Mouse (Mus musculus): ENCODE measurements at regions not wholly inside any gene's neighbourhood (a gene's known extent, or its start where the extent isn't known, plus 50 kb on each side); places are given as distances from the start of the nearest gene placed in this dataset.

GRCm38 (mm10) chr3:47095288-47095687 lies 647.3 kb upstream of the Pabpc4l start:
- H3K27ac ChIP-seq (ENCODE audit: low read depth, low read length): no peak overlapping the region
- no peaks in the 10 kb centered on the region for H3K4me1 ChIP-seq (ENCODE audit: control insufficient read depth, insufficient read depth, low read length)
- ATAC-seq (ENCODE audit: low read depth): no peak
- H3K9ac ChIP-seq (replicated peaks; ENCODE audit: low read depth, low read length): no peak overlapping the region
- H3K9me3 ChIP-seq (ENCODE audit: control insufficient read depth, low read length): no peaks in the 10 kb centered on the region
- no peaks in the 10 kb centered on the region for H3K27me3 ChIP-seq (ENCODE audit: control insufficient read depth, insufficient read depth, low read length)
- H3K4me3 ChIP-seq (ENCODE audit: low read depth, low read length): no peak overlapping the region
- 78% methylated on average over 7 of the region's 7 CpGs for WGBS
- H3K36me3 ChIP-seq (ENCODE audit: control insufficient read depth, insufficient read depth, low read length): no peaks in the 10 kb centered on the region
- no peak overlapping the region for H3K4me2 ChIP-seq (ENCODE audit: low read depth, low read length)

- no peaks in the 10 kb centered on the region for H3K36me3 ChIP-seq (ENCODE audit: control insufficient read depth, insufficient read depth, low read length)
- no peaks in the 10 kb centered on the region for H3K9me3 ChIP-seq (ENCODE audit: control insufficient read depth, low read length)
- no peak for ATAC-seq (ENCODE audit: low read depth)
- no peak overlapping the region for H3K4me3 ChIP-seq (ENCODE audit: low read depth, low read length)
- H3K9ac ChIP-seq (replicated peaks; ENCODE audit: low read depth, low read length): no peak overlapping the region
- no peaks in the 10 kb centered on the region for H3K27me3 ChIP-seq (ENCODE audit: control insufficient read depth, insufficient read depth, low read length)
- WGBS: 97% methylated on average over 14 of the region's 14 CpGs
- no peaks in the 10 kb centered on the region for H3K4me1 ChIP-seq (ENCODE audit: control insufficient read depth, insufficient read depth, low read length)
- no peak overlapping the region for H3K27ac ChIP-seq (ENCODE audit: low read depth, low read length)
- H3K4me2 ChIP-seq (ENCODE audit: low read depth, low read length): no peak overlapping the region
These were observed 603.5 kb upstream of the Pabpc4l start for GRCm38 (mm10) chr3:47051563-47051962.

DNA sequence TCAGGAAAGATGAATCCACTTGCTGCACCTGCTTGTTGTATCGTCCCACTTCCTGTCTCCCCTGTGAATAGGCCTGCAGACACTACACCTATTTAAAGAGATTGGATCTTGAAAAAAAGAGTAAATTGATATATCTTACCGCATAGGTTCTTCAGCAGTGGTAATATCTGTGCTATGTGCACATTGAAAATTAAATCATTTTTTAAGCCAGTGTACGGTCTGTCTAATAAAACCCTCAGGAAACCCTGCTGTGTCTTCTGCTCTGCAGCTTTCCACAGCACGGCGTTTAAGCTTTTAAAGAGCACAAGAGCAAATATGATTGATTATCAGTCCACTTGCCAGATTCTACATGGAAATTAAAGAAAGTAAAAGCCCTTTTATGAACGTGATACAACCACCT lies 577.7 kb upstream of the Pabpc4l start:
- H3K27me3 ChIP-seq (ENCODE audit: control insufficient read depth, insufficient read depth, low read length): no peaks in the 10 kb centered on the region
- no peak overlapping the region for H3K4me2 ChIP-seq (ENCODE audit: low read depth, low read length)
- no peak overlapping the region for H3K9ac ChIP-seq (replicated peaks; ENCODE audit: low read depth, low read length)
- H3K4me1 ChIP-seq (ENCODE audit: control insufficient read depth, insufficient read depth, low read length): no peaks in the 10 kb centered on the region
- H3K36me3 ChIP-seq (ENCODE audit: control insufficient read depth, insufficient read depth, low read length): no peaks in the 10 kb centered on the region
- 70% methylated on average over 6 of the region's 6 CpGs for WGBS
- no peaks in the 10 kb centered on the region for H3K9me3 ChIP-seq (ENCODE audit: control insufficient read depth, low read length)
- H3K4me3 ChIP-seq (ENCODE audit: low read depth, low read length): no peak overlapping the region
- H3K27ac ChIP-seq (ENCODE audit: low read depth, low read length): no peak overlapping the region
- ATAC-seq (ENCODE audit: low read depth): no peak

- ATAC-seq (ENCODE audit: low read depth): no peak
- Histone ChIP-seq H3K4me3 (ENCODE audit: low read depth, low read length) (no peak overlapping the region), H3K4me1 (ENCODE audit: control insufficient read depth, insufficient read depth, low read length) (no peaks in the 10 kb centered on the region), H3K27ac (ENCODE audit: low read depth, low read length) (no peak overlapping the region), H3K27me3 (ENCODE audit: control insufficient read depth, insufficient read depth, low read length) (no peaks in the 10 kb centered on the region), H3K9ac (replicated peaks; ENCODE audit: low read depth, low read length) (no peak overlapping the region), H3K9me3 (ENCODE audit: control insufficient read depth, low read length) (no peaks in the 10 kb centered on the region), H3K4me2 (ENCODE audit: low read depth, low read length) (no peak overlapping the region), H3K36me3 (ENCODE audit: control insufficient read depth, insufficient read depth, low read length) (no peaks in the 10 kb centered on the region)
- 49% methylated on average over 1 of the region's 1 CpGs for WGBS
These were observed 571.3 kb upstream of the Pabpc4l start for GRCm38 (mm10) chr3:47019270-47019669.

GRCm38 (mm10) chr3:47018565-47018964 lies 570.5 kb upstream of the Pabpc4l start:
- 96% methylated on average over 7 of the region's 7 CpGs for WGBS
- H3K36me3 ChIP-seq (ENCODE audit: control insufficient read depth, insufficient read depth, low read length): no peaks in the 10 kb centered on the region
- no peaks in the 10 kb centered on the region for H3K4me1 ChIP-seq (ENCODE audit: control insufficient read depth, insufficient read depth, low read length)
- no peak overlapping the region for H3K4me3 ChIP-seq (ENCODE audit: low read depth, low read length)
- H3K4me2 ChIP-seq (ENCODE audit: low read depth, low read length): no peak overlapping the region
- H3K9ac ChIP-seq (replicated peaks; ENCODE audit: low read depth, low read length): no peak overlapping the region
- H3K27me3 ChIP-seq (ENCODE audit: control insufficient read depth, insufficient read depth, low read length): no peaks in the 10 kb centered on the region
- no peak for ATAC-seq (ENCODE audit: low read depth)
- H3K9me3 ChIP-seq (ENCODE audit: control insufficient read depth, low read length): no peaks in the 10 kb centered on the region
- no peak overlapping the region for H3K27ac ChIP-seq (ENCODE audit: low read depth, low read length)

DNA sequence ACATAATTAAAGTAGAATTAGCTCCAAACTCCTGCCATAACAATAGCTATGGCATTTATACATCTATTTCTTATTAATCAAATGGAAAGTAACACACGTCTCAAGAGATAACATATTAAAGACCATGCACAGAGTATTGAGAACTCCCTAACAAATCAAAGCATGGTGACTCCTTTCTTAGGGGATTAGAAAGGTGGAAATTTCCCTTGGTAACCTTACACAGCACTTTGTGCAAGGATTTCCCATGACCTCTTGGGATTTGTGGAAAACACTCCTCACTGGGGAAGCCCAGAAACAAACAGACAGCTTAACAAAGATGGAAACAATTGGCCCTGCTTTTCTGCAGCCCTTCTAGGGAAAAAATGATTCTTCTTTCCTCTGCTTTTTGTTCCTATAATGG lies 562.4 kb upstream of the Pabpc4l start:
- Histone ChIP-seq H3K9me3 (ENCODE audit: control insufficient read depth, low read length) (no peaks in the 10 kb centered on the region), H3K27ac (ENCODE audit: low read depth, low read length) (no peak overlapping the region), H3K27me3 (ENCODE audit: control insufficient read depth, insufficient read depth, low read length) (no peaks in the 10 kb centered on the region), H3K36me3 (ENCODE audit: control insufficient read depth, insufficient read depth, low read length) (no peaks in the 10 kb centered on the region), H3K4me1 (ENCODE audit: control insufficient read depth, insufficient read depth, low read length) (no peaks in the 10 kb centered on the region), H3K4me2 (ENCODE audit: low read depth, low read length) (no peak overlapping the region), H3K4me3 (ENCODE audit: low read depth, low read length) (no peak overlapping the region), H3K9ac (replicated peaks; ENCODE audit: low read depth, low read length) (no peak overlapping the region)
- 68% methylated on average over 1 of the region's 1 CpGs for WGBS
- no peak for ATAC-seq (ENCODE audit: low read depth)

DNA sequence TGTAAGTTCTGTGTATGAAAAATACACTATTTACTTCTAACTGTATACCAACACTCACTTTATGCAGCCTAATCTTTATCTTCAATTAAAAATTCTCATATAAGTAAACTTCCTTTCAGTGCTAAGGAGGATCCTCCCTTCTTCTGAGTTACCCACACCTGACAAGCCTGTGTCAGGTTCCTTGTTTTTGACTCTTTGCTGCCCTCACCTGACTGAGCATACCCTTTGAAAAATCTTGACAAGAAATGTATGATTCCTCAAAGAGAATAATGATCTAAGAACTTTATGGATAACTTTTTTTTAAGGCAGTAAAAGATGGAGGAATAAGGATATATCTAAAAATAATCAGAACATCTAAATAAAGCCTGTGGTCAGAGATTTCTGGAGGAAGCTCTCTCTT lies 550.9 kb upstream of the Pabpc4l start:
- no peaks in the 10 kb centered on the region for H3K36me3 ChIP-seq (ENCODE audit: control insufficient read depth, insufficient read depth, low read length)
- H3K27ac ChIP-seq (ENCODE audit: low read depth, low read length): no peak overlapping the region
- no peaks in the 10 kb centered on the region for H3K27me3 ChIP-seq (ENCODE audit: control insufficient read depth, insufficient read depth, low read length)
- no peak overlapping the region for H3K9ac ChIP-seq (replicated peaks; ENCODE audit: low read depth, low read length)
- no peak overlapping the region for H3K4me2 ChIP-seq (ENCODE audit: low read depth, low read length)
- no peaks in the 10 kb centered on the region for H3K9me3 ChIP-seq (ENCODE audit: control insufficient read depth, low read length)
- ATAC-seq (ENCODE audit: low read depth): no peak
- no peaks in the 10 kb centered on the region for H3K4me1 ChIP-seq (ENCODE audit: control insufficient read depth, insufficient read depth, low read length)
- H3K4me3 ChIP-seq (ENCODE audit: low read depth, low read length): no peak overlapping the region

DNA sequence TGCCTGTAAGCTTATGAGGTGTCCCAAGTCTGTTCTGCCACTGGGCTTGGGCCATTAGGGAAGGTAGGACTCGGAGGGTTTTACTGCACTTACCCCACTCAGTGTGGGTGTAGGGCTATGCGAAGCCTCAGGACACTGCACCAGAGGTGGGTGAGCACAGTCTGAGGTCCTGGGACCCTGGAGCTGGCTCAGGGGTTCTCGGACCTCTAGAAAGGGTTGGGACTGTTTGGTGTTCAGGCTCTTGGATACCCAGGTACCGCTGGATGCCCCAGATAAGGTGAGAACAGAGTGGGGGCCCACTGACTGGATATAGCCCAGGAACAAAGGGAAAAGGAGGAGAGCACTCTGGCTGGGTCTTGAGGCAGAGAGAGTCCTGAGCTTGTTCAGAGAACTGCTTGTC lies 522.7 kb upstream of the Pabpc4l start:
- Histone ChIP-seq H3K27me3 (ENCODE audit: control insufficient read depth, insufficient read depth, low read length) (no peaks in the 10 kb centered on the region), H3K36me3 (ENCODE audit: control insufficient read depth, insufficient read depth, low read length) (no peaks in the 10 kb centered on the region), H3K27ac (ENCODE audit: low read depth, low read length) (no peak overlapping the region), H3K9ac (replicated peaks; ENCODE audit: low read depth, low read length) (no peak overlapping the region), H3K4me2 (ENCODE audit: low read depth, low read length) (no peak overlapping the region), H3K4me3 (ENCODE audit: low read depth, low read length) (no peak overlapping the region), H3K4me1 (ENCODE audit: control insufficient read depth, insufficient read depth, low read length) (no peaks in the 10 kb centered on the region), H3K9me3 (ENCODE audit: control insufficient read depth, low read length) (no peaks in the 10 kb centered on the region)
- 89% methylated on average over 4 of the region's 4 CpGs for WGBS
- ATAC-seq (ENCODE audit: low read depth): no peak

DNA sequence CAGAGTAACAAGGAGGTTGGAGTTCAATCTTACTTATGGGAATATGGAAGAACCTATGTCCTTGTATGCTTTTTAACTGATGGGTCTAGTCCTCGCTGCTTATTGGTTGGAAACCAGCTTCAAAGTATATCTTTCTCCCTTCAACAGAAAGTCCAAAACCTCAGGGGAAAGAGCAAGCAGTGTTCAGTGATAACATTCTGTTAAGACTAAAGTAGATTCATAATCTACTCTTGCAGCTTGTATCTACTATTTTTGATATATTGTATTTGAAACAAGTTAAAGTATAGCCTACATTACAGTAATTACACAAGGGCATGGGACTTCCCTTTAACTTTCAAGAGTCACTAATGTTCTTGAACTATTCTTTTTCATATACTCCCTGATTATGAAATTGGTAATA lies 522.0 kb upstream of the Pabpc4l start:
- Histone ChIP-seq H3K9ac (replicated peaks; ENCODE audit: low read depth, low read length) (no peak overlapping the region), H3K4me3 (ENCODE audit: low read depth, low read length) (no peak overlapping the region), H3K4me2 (ENCODE audit: low read depth, low read length) (no peak overlapping the region), H3K4me1 (ENCODE audit: control insufficient read depth, insufficient read depth, low read length) (no peaks in the 10 kb centered on the region), H3K36me3 (ENCODE audit: control insufficient read depth, insufficient read depth, low read length) (no peaks in the 10 kb centered on the region), H3K27me3 (ENCODE audit: control insufficient read depth, insufficient read depth, low read length) (no peaks in the 10 kb centered on the region), H3K27ac (ENCODE audit: low read depth, low read length) (no peak overlapping the region), H3K9me3 (ENCODE audit: control insufficient read depth, low read length) (no peaks in the 10 kb centered on the region)
- 86% methylated on average over 1 of the region's 1 CpGs for WGBS
- no peak for ATAC-seq (ENCODE audit: low read depth)

DNA sequence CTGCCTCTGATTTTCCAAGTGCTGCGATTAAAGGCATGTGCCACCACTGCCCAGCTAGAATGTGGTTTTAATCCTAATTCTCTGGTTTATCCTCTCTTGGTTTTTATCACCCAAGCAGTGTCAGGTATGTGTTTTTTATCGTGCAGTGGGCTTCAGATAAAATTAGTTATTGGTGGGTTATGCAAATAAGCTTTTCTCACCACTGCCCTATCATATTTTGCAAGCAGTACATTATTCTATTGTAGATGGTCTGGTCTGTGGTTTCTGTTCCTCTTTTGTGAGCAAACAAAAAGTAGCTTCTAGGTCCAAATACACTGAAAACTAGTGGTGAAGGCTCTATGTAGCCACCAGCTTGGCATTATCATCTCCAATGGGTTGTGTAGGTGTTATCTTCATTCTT lies 503.4 kb upstream of the Pabpc4l start:
- Histone ChIP-seq H3K4me3 (ENCODE audit: low read depth, low read length) (no peak overlapping the region), H3K9me3 (ENCODE audit: control insufficient read depth, low read length) (no peaks in the 10 kb centered on the region), H3K27ac (ENCODE audit: low read depth, low read length) (no peak overlapping the region), H3K27me3 (ENCODE audit: control insufficient read depth, insufficient read depth, low read length) (no peaks in the 10 kb centered on the region), H3K4me1 (ENCODE audit: control insufficient read depth, insufficient read depth, low read length) (no peaks in the 10 kb centered on the region), H3K4me2 (ENCODE audit: low read depth, low read length) (no peak overlapping the region), H3K36me3 (ENCODE audit: control insufficient read depth, insufficient read depth, low read length) (no peaks in the 10 kb centered on the region), H3K9ac (replicated peaks; ENCODE audit: low read depth, low read length) (no peak overlapping the region)
- WGBS: 86% methylated on average over 2 of the region's 2 CpGs
- no peak for ATAC-seq (ENCODE audit: low read depth)
